Mouse (Mus musculus): ENCODE results near the gene AA986860. TPM values are rescaled to one million over a fixed set of nuclear protein-coding genes. Genes with fewer than 3 reads are reported as not detected.

AA986860 gene
- polyA plus RNA-seq, 1 experiment = 3.3 TPM

GRCm38 (mm10) chr1:130732706-130733658, 1.2 kb downstream of the AA986860 start:
- no peak for TF ChIP-seq CTCF (IDR thresholded peaks at IDR 0.05; ENCODE audit: low read depth, low read length)
- Histone ChIP-seq H3K4me1 (ENCODE audit: control insufficient read depth, insufficient read depth, low read length) (no peaks in the 10 kb centered on the region), H3K9me3 (replicated peaks; ENCODE audit: control insufficient read depth, insufficient read depth, low read length, poor library complexity, severe bottlenecking) (no peaks in the 10 kb centered on the region), H3K9ac (ENCODE audit: low read depth, poor library complexity, severe bottlenecking) (no peak overlapping the region), H3K27me3 (ENCODE audit: control insufficient read depth, insufficient read depth, low read length, poor library complexity, severe bottlenecking) (no peaks in the 10 kb centered on the region), H3K27ac (ENCODE audit: insufficient read depth, low read length) (no peak overlapping the region), H3K4me3 (ENCODE audit: low read depth, low read length) (no peak overlapping the region), H3K36me3 (ENCODE audit: control insufficient read depth, insufficient read depth, low read length, poor library complexity, severe bottlenecking) (no peaks in the 10 kb centered on the region)

DNA sequence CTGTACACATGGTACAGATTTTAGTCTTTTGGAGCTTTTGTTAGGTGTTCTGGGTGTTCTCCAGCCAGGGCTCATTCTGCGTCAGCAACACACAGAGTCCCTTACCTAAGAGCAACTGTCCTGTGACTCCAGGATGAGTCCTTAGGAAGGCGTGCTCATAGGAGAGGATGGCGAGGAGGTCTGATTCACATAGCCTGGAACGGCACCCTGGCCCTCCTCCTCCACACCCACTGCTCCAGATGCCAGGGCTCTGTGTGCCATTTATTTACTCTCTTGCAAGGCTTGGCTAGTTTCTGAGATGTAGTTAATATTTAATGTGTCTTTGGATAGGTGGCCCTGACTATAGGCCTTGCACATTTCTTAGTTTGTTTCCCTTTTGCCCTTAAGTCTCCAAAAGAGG, 1.9 kb downstream of the AA986860 start:
- Histone ChIP-seq H3K4me1 (ENCODE audit: control insufficient read depth, insufficient read depth, low read length) (no peaks in the 10 kb centered on the region), H3K27ac (ENCODE audit: insufficient read depth, low read length) (no peak overlapping the region), H3K27me3 (ENCODE audit: control insufficient read depth, insufficient read depth, low read length, poor library complexity, severe bottlenecking) (no peaks in the 10 kb centered on the region), H3K9me3 (replicated peaks; ENCODE audit: control insufficient read depth, insufficient read depth, low read length, poor library complexity, severe bottlenecking) (no peaks in the 10 kb centered on the region), H3K9ac (ENCODE audit: low read depth, poor library complexity, severe bottlenecking) (no peak overlapping the region), H3K36me3 (ENCODE audit: control insufficient read depth, insufficient read depth, low read length, poor library complexity, severe bottlenecking) (no peaks in the 10 kb centered on the region), H3K4me3 (ENCODE audit: low read depth, low read length) (no peak overlapping the region)
- TF ChIP-seq EP300 (IDR thresholded peaks at IDR 0.05; ENCODE audit: insufficient read depth, low read depth, low read length) (no peak), CTCF (IDR thresholded peaks at IDR 0.05; ENCODE audit: low read depth, low read length) (no peak), POLR2A (IDR thresholded peaks at IDR 0.05; ENCODE audit: insufficient read depth, low read length) (no peak)

DNA sequence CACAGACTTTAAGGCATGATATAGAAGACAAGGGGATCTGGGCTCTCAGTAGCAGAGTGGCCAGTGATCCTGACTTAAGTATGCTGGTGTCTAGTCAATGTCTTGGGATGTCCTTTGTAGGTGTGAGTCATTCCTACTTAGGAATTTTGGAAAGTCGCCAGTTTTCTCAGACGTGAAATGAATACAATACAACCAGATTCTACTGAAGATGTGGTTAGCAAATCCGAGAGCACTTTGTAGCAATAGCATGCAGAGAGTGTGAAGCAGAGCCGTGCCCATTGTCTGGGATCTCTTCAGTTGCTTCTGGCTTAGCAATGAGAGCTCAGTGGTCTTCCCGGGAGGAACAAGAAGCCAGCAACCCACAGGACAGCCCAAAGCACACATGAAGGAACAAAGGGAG, 2.7 kb downstream of the AA986860 start:
- no peaks in the 10 kb centered on the region for H3K9me3 ChIP-seq (replicated peaks; ENCODE audit: control insufficient read depth, insufficient read depth, low read length, poor library complexity, severe bottlenecking)
- no peaks in the 10 kb centered on the region for H3K27me3 ChIP-seq (ENCODE audit: control insufficient read depth, insufficient read depth, low read length, poor library complexity, severe bottlenecking)
- no peaks in the 10 kb centered on the region for H3K36me3 ChIP-seq (ENCODE audit: control insufficient read depth, insufficient read depth, low read length, poor library complexity, severe bottlenecking)
- no peaks in the 10 kb centered on the region for H3K4me1 ChIP-seq (ENCODE audit: control insufficient read depth, insufficient read depth, low read length)
- H3K27ac ChIP-seq (ENCODE audit: insufficient read depth, low read length) = no peak overlapping the region
- no peak overlapping the region for H3K9ac ChIP-seq (ENCODE audit: low read depth, poor library complexity, severe bottlenecking)
- no peak overlapping the region for H3K4me3 ChIP-seq (ENCODE audit: low read depth, low read length)
- TF ChIP-seq EP300 (IDR thresholded peaks at IDR 0.05; ENCODE audit: insufficient read depth, low read depth, low read length) (no peak), POLR2A (IDR thresholded peaks at IDR 0.05; ENCODE audit: insufficient read depth, low read length) (no peak), CTCF (IDR thresholded peaks at IDR 0.05; ENCODE audit: low read depth, low read length) (no peak)

- H3K27me3 ChIP-seq (ENCODE audit: control insufficient read depth, insufficient read depth, low read length, poor library complexity, severe bottlenecking) = no peaks in the 10 kb centered on the region
- no peaks in the 10 kb centered on the region for H3K4me1 ChIP-seq (ENCODE audit: control insufficient read depth, insufficient read depth, low read length)
- H3K9me3 ChIP-seq (replicated peaks; ENCODE audit: control insufficient read depth, insufficient read depth, low read length, poor library complexity, severe bottlenecking) = no peaks in the 10 kb centered on the region
- TF ChIP-seq EP300 (IDR thresholded peaks at IDR 0.05; ENCODE audit: insufficient read depth, low read depth, low read length) = no peak
- no peak for TF ChIP-seq CTCF (IDR thresholded peaks at IDR 0.05; ENCODE audit: low read depth, low read length)
- no peak for TF ChIP-seq POLR2A (IDR thresholded peaks at IDR 0.05; ENCODE audit: insufficient read depth, low read length)
- H3K36me3 ChIP-seq (ENCODE audit: control insufficient read depth, insufficient read depth, low read length, poor library complexity, severe bottlenecking) = no peaks in the 10 kb centered on the region
- H3K9ac ChIP-seq (ENCODE audit: low read depth, poor library complexity, severe bottlenecking) = no peak overlapping the region
- no peak overlapping the region for H3K4me3 ChIP-seq (ENCODE audit: low read depth, low read length)
- H3K27ac ChIP-seq (ENCODE audit: insufficient read depth, low read length) = no peak overlapping the region
Measured at GRCm38 (mm10) chr1:130734852-130735251, 3.1 kb downstream of the AA986860 start.

DNA sequence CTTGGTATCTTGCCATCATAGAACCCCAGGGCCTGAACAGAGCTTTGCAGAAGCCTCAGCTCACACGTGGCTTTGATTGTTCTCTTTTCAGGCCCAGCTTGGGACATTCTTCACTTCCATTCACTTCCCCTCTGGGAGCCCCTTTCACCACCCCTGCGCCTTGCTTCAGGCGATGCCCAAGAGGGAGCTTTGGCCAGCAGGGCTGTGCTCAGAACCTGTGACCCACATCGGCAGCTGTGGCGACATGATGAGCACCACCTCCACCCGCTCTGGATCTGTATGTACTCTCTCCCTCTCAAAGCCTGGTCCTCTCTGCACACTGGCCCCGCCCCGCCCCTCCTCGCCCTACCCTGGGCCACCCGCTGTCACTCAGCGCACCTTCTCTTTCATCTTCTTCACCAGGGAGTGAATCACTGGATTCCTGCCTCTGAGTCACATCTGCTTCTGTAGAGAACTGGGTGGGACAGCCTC, 5.7 kb downstream of the AA986860 start:
- Histone ChIP-seq H3K27ac (ENCODE audit: insufficient read depth, low read length) (no peak overlapping the region), H3K4me1 (ENCODE audit: control insufficient read depth, insufficient read depth, low read length) (peaks cover 2% of the 10 kb centered on the region), H3K36me3 (ENCODE audit: control insufficient read depth, insufficient read depth, low read length, poor library complexity, severe bottlenecking) (no peaks in the 10 kb centered on the region), H3K9ac (ENCODE audit: low read depth, poor library complexity, severe bottlenecking) (no peak overlapping the region), H3K4me3 (ENCODE audit: low read depth, low read length) (no peak overlapping the region), H3K9me3 (replicated peaks; ENCODE audit: control insufficient read depth, insufficient read depth, low read length, poor library complexity, severe bottlenecking) (no peaks in the 10 kb centered on the region), H3K27me3 (ENCODE audit: control insufficient read depth, insufficient read depth, low read length, poor library complexity, severe bottlenecking) (no peaks in the 10 kb centered on the region)
- no peak for TF ChIP-seq CTCF (IDR thresholded peaks at IDR 0.05; ENCODE audit: low read depth, low read length)
- TF ChIP-seq EP300 (IDR thresholded peaks at IDR 0.05; ENCODE audit: insufficient read depth, low read depth, low read length) = no peak
- TF ChIP-seq POLR2A (IDR thresholded peaks at IDR 0.05; ENCODE audit: insufficient read depth, low read length) = no peak

- H3K4me1 ChIP-seq (ENCODE audit: control insufficient read depth, insufficient read depth, low read length) = peaks cover 2% of the 10 kb centered on the region
- H3K27ac ChIP-seq (ENCODE audit: insufficient read depth, low read length) = no peak overlapping the region
- TF ChIP-seq POLR2A (IDR thresholded peaks at IDR 0.05; ENCODE audit: insufficient read depth, low read length) (no peak), CTCF (IDR thresholded peaks at IDR 0.05; ENCODE audit: low read depth, low read length) (no peak), EP300 (IDR thresholded peaks at IDR 0.05; ENCODE audit: insufficient read depth, low read depth, low read length) (no peak)
- H3K4me3 ChIP-seq (ENCODE audit: low read depth, low read length) = no peak overlapping the region
- H3K36me3 ChIP-seq (ENCODE audit: control insufficient read depth, insufficient read depth, low read length, poor library complexity, severe bottlenecking) = no peaks in the 10 kb centered on the region
- no peaks in the 10 kb centered on the region for H3K27me3 ChIP-seq (ENCODE audit: control insufficient read depth, insufficient read depth, low read length, poor library complexity, severe bottlenecking)
- H3K9ac ChIP-seq (ENCODE audit: low read depth, poor library complexity, severe bottlenecking) = no peak overlapping the region
- H3K9me3 ChIP-seq (replicated peaks; ENCODE audit: control insufficient read depth, insufficient read depth, low read length, poor library complexity, severe bottlenecking) = no peaks in the 10 kb centered on the region
Measured at GRCm38 (mm10) chr1:130737916-130738315, 6.1 kb downstream of the AA986860 start.

Measured in ES-Bruce4 (cell line).